Mouse (Mus musculus) erythroblast, embryonic 14.5 days (primary cell): ENCODE results near the gene Sostdc1. TPM values are rescaled to one million over a fixed set of nuclear protein-coding genes. Genes with fewer than 3 reads are reported as not detected.

Source experiments
- H3K27me3 ChIP-seq: 2 replicates; pipeline ENCODE4 v1.6.1; 2012; ENCODE audit warnings: inconsistent platforms; ENCODE audit not compliant: control insufficient read depth
- H3K36me3 ChIP-seq: 2 replicates; pipeline ENCODE4 v1.6.1; 2012; ENCODE audit warnings: mild to moderate bottlenecking, inconsistent platforms; ENCODE audit not compliant: control insufficient read depth
- H3K4me1 ChIP-seq: 2 replicates; pipeline ENCODE4 v1.6.1; 2012; ENCODE audit warnings: inconsistent platforms; ENCODE audit not compliant: control insufficient read depth
- H3K4me3 ChIP-seq: replicated peaks from 2 replicates; pipeline ENCODE3; 2012; ENCODE audit warnings: moderate library complexity, mild to moderate bottlenecking, inconsistent platforms
- H3K9me3 ChIP-seq: 2 replicates; pipeline ENCODE4 v1.6.1; 2012; ENCODE audit warnings: low read length, inconsistent platforms, mixed read lengths; ENCODE audit not compliant: control insufficient read depth
- GATA1 ChIP-seq: IDR thresholded peaks from 2 replicates; pipeline ENCODE4 v1.6.1; 2012; ENCODE audit warnings: low read length, inconsistent platforms, mixed read lengths
- TAL1 ChIP-seq: IDR thresholded peaks from 3 replicates; pipeline ENCODE4 v1.6.1; 2012; ENCODE audit warnings: low read length, inconsistent platforms, mixed read lengths
- polyA plus RNA-seq: library from polyadenylated mRNA; stranded (reverse); fragments of >175 nt; gene quantifications from 2 replicates; pipeline ENCODE4 v1.2.3, GENCODE M21; 2012

Gene Sostdc1
- polyA plus RNA-seq, 1 experiment: not detected

- no peaks in the 10 kb centered on the region for H3K4me1 ChIP-seq
- TF ChIP-seq TAL1: no peak
- TF ChIP-seq GATA1: no peak
- H3K9me3 ChIP-seq: no peaks in the 10 kb centered on the region
- no peaks in the 10 kb centered on the region for H3K36me3 ChIP-seq
- no peaks in the 10 kb centered on the region for H3K27me3 ChIP-seq
- H3K4me3 ChIP-seq: no peak overlapping the region
These were observed 46.1 kb downstream of the Sostdc1 start for GRCm38 (mm10) chr12:36360064-36360463.

- Histone ChIP-seq H3K4me1 (no peaks in the 10 kb centered on the region), H3K9me3 (no peaks in the 10 kb centered on the region), H3K4me3 (no peak overlapping the region), H3K27me3 (no peaks in the 10 kb centered on the region), H3K36me3 (no peaks in the 10 kb centered on the region)
- TF ChIP-seq TAL1 (no peak), GATA1 (no peak)
These were observed 46.8 kb downstream of the Sostdc1 start for GRCm38 (mm10) chr12:36360693-36361092.

- Histone ChIP-seq H3K4me1 (no peaks in the 10 kb centered on the region), H3K27me3 (no peaks in the 10 kb centered on the region), H3K9me3 (no peaks in the 10 kb centered on the region), H3K4me3 (no peak overlapping the region), H3K36me3 (no peaks in the 10 kb centered on the region)
- TF ChIP-seq TAL1: no peak
- TF ChIP-seq GATA1: no peak
These were observed 50.1 kb downstream of the Sostdc1 start for GRCm38 (mm10) chr12:36364013-36364412.

Other genes with a start within 250 kb of the Sostdc1 start
- gene Ankmy2, start 157.0 kb upstream of the Sostdc1 start, polyA plus RNA-seq: 0.04 and 0.07 TPM in 2 replicates
- gene Bzw2, start 156.1 kb upstream of the Sostdc1 start, polyA plus RNA-seq: 0.20 and 0.22 TPM in 2 replicates
- gene Lrrc72, start 60.7 kb upstream of the Sostdc1 start, polyA plus RNA-seq: not detected in 2 replicates
- gene Ispd, start 67.3 kb downstream of the Sostdc1 start, polyA plus RNA-seq: not detected in 2 replicates
- gene D630036H23Rik, start 68.0 kb downstream of the Sostdc1 start, polyA plus RNA-seq: not detected in 2 replicates